7 mouse cellular contexts compared by ENCODE assay signal in genomic region chr14:25634328-25634727, GRCm38 (mm10). TPM values are rescaled to one million over a fixed set of nuclear protein-coding genes. Genes with fewer than 3 reads are reported as not detected.
A peak's percentile ranks its signal among the peaks of the same experiment; 100 is the strongest.
DNase-seq lines count a peak whose midpoint lies in the region; ATAC-seq lines count a peak whose summit lies in the region.

No protein-coding gene starts in this region.

- 0 out of 2 replicates have a peak overlapping the region, but pooled peaks have one; percentile 12 for H3K27ac ChIP-seq in neural tube, embryonic 12.5 days
- H3K27ac ChIP-seq in forebrain, embryonic 14.5 days (ENCODE audit: low read depth, low read length): peak overlapping the region; percentile 53
- peak overlapping the region; percentile 31; the same call in 1 of the 2 replicates for H3K27ac ChIP-seq in intestine, embryonic 16.5 days (ENCODE audit: low read length)
- peak overlapping the region; percentile 79 for H3K27ac ChIP-seq in neural tube, embryonic 14.5 days (ENCODE audit: low read depth, low read length)

- H3K27me3 ChIP-seq in neural tube, embryonic 12.5 days (replicated peaks): no peaks in the 10 kb centered on the region
- H3K27me3 ChIP-seq in forebrain, embryonic 14.5 days (replicated peaks; ENCODE audit: control insufficient read depth, insufficient read depth, low read length): no peaks in the 10 kb centered on the region
- no peaks in the 10 kb centered on the region for H3K27me3 ChIP-seq in intestine, embryonic 16.5 days (replicated peaks; ENCODE audit: control insufficient read depth, insufficient read depth, low read length)
- H3K27me3 ChIP-seq in neural tube, embryonic 14.5 days (ENCODE audit: control insufficient read depth, insufficient read depth, low read length): no peaks in the 10 kb centered on the region

- H3K36me3 ChIP-seq in neural tube, embryonic 12.5 days: peaks cover 49% of the 10 kb centered on the region
- H3K36me3 ChIP-seq in forebrain, embryonic 14.5 days (ENCODE audit: control insufficient read depth, insufficient read depth, low read length): peaks cover 36% of the 10 kb centered on the region
- H3K36me3 ChIP-seq in intestine, embryonic 16.5 days (ENCODE audit: control insufficient read depth, insufficient read depth, low read length): 0 out of 2 replicates have a peak, but pooled peaks cover 4% of the 10 kb centered on the region
- peaks cover 19% of the 10 kb centered on the region for H3K36me3 ChIP-seq in neural tube, embryonic 14.5 days (ENCODE audit: control insufficient read depth, insufficient read depth, low read length)

- 80% methylated on average over 9 of the region's 9 CpGs for WGBS in neural tube, embryonic 12.5 days
- 80% methylated on average over 9 of the region's 9 CpGs for WGBS in forebrain, embryonic 14.5 days
- WGBS in intestine, embryonic 16.5 days: 48% methylated on average over 9 of the region's 9 CpGs
- 79% methylated on average over 9 of the region's 9 CpGs for WGBS in neural tube, embryonic 14.5 days

- H3K4me3 ChIP-seq in neural tube, embryonic 12.5 days: no peak overlapping the region
- H3K4me3 ChIP-seq in forebrain, embryonic 14.5 days (ENCODE audit: low read depth, low read length): no peak overlapping the region
- no peak overlapping the region for H3K4me3 ChIP-seq in intestine, embryonic 16.5 days (ENCODE audit: low read length)
- H3K4me3 ChIP-seq in neural tube, embryonic 14.5 days (ENCODE audit: low read depth, low read length): no peak overlapping the region

- ATAC-seq in neural tube, embryonic 12.5 days (ENCODE audit: low FRiP score, low read depth): no peak
- ATAC-seq in forebrain, embryonic 14.5 days: no peak; the same call in 1 of the 2 replicates
- peak; percentile 67 for ATAC-seq in intestine, embryonic 16.5 days
- ATAC-seq in neural tube, embryonic 14.5 days (ENCODE audit: low read depth): no peak

- H3K9me3 ChIP-seq in neural tube, embryonic 12.5 days: no peaks in the 10 kb centered on the region
- H3K9me3 ChIP-seq in forebrain, embryonic 14.5 days (replicated peaks; ENCODE audit: control insufficient read depth, low read length): no peaks in the 10 kb centered on the region
- H3K9me3 ChIP-seq in intestine, embryonic 16.5 days (ENCODE audit: control insufficient read depth, low read length): no peaks in the 10 kb centered on the region
- no peaks in the 10 kb centered on the region for H3K9me3 ChIP-seq in neural tube, embryonic 14.5 days (ENCODE audit: control insufficient read depth, low read length)

- peaks cover 63% of the 10 kb centered on the region for H3K4me1 ChIP-seq in neural tube, embryonic 12.5 days
- H3K4me1 ChIP-seq in forebrain, embryonic 14.5 days (ENCODE audit: control insufficient read depth, insufficient read depth, low read length): peaks cover 31% of the 10 kb centered on the region
- H3K4me1 ChIP-seq in intestine, embryonic 16.5 days (ENCODE audit: control insufficient read depth, insufficient read depth, low read length): peaks cover 12% of the 10 kb centered on the region
- H3K4me1 ChIP-seq in neural tube, embryonic 14.5 days (ENCODE audit: control insufficient read depth, insufficient read depth, low read length): peaks cover 28% of the 10 kb centered on the region

- no peak overlapping the region for H3K4me2 ChIP-seq in neural tube, embryonic 12.5 days (replicated peaks)
- H3K4me2 ChIP-seq in forebrain, embryonic 14.5 days (ENCODE audit: low read length): no peak overlapping the region
- no peak overlapping the region for H3K4me2 ChIP-seq in intestine, embryonic 16.5 days (ENCODE audit: low read depth, low read length)
- H3K4me2 ChIP-seq in neural tube, embryonic 14.5 days (ENCODE audit: low read depth, low read length): no peak overlapping the region

- 0 out of 2 replicates have a peak overlapping the region, but pooled peaks have one; percentile 27 for H3K9ac ChIP-seq in neural tube, embryonic 12.5 days
- H3K9ac ChIP-seq in forebrain, embryonic 14.5 days (ENCODE audit: low read length): peak overlapping the region; percentile 21; the same call in 1 of the 2 replicates
- no peak overlapping the region for H3K9ac ChIP-seq in intestine, embryonic 16.5 days (ENCODE audit: low read depth, low read length)
- H3K9ac ChIP-seq in neural tube, embryonic 14.5 days (replicated peaks; ENCODE audit: low read depth, low read length): peak overlapping the region; percentile 42

- DNase-seq in neural tube, embryonic 10.5 days (ENCODE audit: extremely low spot score, low spot score): no peak
- no peak for DNase-seq in forebrain, embryonic 14.5 days (ENCODE audit: low spot score)
- no peak for DNase-seq in layer of hippocampus, adult 18-20 months (ENCODE audit: low spot score in 2 of 2)
- no peak for DNase-seq in thymus, adult 18-20 months

RNA-seq across cellular contexts. Expression of gene Ppif, which starts 59.6 kb away (rescaled TPM):
- 23.9 and 24.7 TPM in 2 replicates for polyA plus RNA-seq in neural tube, embryonic 12.5 days (2016; fragmentation: Nextera tagmentation; extraction: Ambion mirVana)
- polyA plus RNA-seq in forebrain, embryonic 14.5 days (2014; fragmentation: Nextera tagmentation; extraction: Ambion mirVana): 25.3 and 28.2 TPM in 2 replicates
- polyA plus RNA-seq in intestine, embryonic 16.5 days (2015; fragmentation: Nextera tagmentation; extraction: Ambion mirVana): 125 and 134 TPM in 2 replicates
- 38.2 and 41.2 TPM in 2 replicates for polyA plus RNA-seq in neural tube, embryonic 14.5 days (2014; fragmentation: Nextera tagmentation; extraction: Ambion mirVana)
- 10 to 100 TPM; 26.8 to 30.1 TPM for total RNA-seq in layer of hippocampus, adult 18-20 months (2021)

Comparison
In these comparisons a context has a peak if more than half of its experiments do, and no peak if none do; other contexts are left out.
1. H3K27ac ChIP-seq: peak in every context shown above with its lines; median percentile 79 in neural tube, embryonic 14.5 days; 53 in forebrain, embryonic 14.5 days; 31 in intestine, embryonic 16.5 days; 12 in neural tube, embryonic 12.5 days.